Mouse (Mus musculus) stomach, postnatal 0 days (tissue): ENCODE data around the gene Rad51c.

Experiments used
- CTCF ChIP-seq: IDR thresholded peaks from 2 replicates; pipeline ENCODE4 v1.5.1; 2016; ENCODE audit warnings: antibody characterized with exemption, low read depth, mild to moderate bottlenecking, moderate library complexity
- EP300 ChIP-seq: optimal IDR thresholded peaks from 2 replicates; pipeline ENCODE3; 2016; ENCODE audit warnings: antibody characterized with exemption

DNA sequence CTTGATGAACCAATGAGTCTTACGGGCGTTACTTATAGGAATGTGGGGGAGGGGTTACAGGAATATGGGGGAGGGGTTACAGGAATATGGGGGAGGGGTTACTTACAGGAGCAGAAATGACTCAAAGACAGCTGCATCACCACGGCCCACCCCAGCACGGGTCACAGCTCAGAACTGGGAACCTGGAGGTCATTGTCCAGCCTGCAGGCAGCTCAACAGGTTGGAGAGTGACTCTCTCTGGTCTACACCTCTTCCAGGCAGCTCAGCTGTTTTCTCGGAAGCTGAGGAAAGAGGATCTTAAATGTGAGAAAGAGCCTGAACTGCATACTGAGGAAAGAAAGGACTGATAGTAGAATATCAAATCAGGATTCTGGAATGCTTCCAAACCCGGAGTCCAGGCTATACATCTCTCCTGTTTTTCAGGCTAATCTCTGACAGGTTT, 17.0 kb upstream of the Rad51c start:
- TF ChIP-seq CTCF: no peak
- no peak for TF ChIP-seq EP300
